Mouse (Mus musculus): ENCODE data around the gene Vmn1r4.

The Vmn1r4 gene

DNA sequence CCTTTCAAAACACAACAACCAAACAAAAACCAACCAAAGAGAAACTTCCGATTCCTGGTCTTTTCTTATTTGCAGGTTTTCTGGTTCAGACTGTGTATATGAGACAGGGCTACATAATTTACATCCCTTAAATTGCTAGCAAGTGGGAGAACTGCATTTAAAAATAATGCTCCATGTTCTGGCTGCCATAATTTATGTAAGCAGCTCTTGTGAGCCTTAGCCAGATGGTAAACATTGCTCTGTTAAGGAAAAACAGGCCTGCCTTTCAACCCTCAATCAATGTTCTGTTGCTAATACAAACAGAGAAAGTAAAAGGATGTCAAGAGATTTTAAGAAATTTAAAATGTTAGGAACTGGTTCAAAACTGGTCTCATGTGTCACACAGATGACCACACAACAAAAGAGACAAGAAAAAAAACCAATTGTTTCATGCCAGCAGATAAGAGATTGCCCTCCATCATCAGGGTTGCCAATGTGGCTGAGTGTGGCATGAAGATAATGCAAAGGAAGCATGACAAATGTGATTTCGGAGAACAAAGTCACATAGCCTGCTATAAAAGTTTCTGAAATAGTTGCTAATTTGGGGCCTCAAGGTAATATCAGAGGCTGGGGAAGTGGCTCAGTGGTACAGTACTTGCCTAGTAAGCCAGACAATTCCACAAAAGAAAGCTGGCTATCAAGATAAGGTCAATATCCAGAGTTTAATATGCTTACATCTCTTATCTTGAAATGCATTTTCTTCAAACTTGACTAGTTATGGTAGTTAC, 10.5 kb upstream of the Vmn1r4 start:
- no peak for DNase-seq (ENCODE audit: extremely low read depth, low read depth, low spot score)

DNA sequence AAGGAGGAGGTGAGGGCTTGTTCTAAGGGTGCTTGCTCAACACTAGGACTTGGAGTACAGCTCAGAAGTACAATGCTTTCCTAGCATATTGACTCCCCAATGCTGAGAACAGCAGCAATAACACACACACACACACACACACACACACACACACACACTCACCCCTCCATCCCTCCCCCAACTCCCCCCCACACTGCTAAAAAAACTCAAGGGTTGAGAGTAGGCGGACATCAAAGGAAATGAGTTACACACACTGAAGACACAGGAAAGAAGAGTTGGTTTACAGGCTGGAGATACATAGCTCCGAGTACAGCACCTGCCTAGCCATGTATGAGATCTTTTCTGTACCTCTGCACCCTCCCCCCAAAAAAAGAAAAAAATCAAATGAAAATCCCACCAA, 7.5 kb upstream of the Vmn1r4 start:
- no peak for DNase-seq (ENCODE audit: extremely low read depth, low read depth, low spot score)

DNA sequence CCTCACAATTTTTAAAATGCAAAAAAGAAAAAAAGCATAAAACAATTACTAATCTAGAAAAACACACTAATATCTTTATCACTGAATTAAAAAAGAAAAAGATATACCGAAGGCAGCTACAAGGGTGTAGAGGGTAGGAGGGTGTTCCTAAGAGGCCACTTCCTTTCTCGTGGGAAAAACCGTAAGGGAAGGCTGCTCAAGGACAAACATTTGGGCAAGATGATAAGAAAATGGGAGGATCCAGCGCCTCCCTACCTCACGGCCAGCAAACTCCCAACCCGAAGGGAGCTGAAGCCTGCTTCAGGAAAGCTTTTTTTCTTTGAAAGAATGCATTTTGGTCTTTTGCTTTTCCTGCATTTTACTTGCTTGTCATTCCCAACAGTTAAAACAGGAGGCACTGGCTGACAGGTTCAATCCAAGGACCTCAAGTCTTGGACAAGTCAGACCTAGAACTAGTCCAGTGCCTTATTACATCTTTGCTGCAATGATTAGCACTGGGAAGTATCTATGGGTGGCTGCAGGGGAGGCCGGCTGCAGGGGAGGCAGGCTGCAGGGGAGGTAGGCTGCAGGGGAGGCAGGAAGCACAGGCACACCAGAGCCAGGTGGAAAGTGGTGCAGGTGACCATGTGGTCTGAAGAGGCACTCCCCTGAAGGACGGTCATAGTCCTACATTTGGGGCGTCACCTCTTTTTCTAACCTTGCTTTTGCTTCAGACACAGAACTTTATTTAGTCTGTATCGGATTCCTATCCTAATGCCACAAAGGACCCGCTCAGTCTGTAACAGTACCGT, 6.0 kb upstream of the Vmn1r4 start:
- DNase-seq (ENCODE audit: extremely low read depth, low read depth, low spot score) = no peak

DNA sequence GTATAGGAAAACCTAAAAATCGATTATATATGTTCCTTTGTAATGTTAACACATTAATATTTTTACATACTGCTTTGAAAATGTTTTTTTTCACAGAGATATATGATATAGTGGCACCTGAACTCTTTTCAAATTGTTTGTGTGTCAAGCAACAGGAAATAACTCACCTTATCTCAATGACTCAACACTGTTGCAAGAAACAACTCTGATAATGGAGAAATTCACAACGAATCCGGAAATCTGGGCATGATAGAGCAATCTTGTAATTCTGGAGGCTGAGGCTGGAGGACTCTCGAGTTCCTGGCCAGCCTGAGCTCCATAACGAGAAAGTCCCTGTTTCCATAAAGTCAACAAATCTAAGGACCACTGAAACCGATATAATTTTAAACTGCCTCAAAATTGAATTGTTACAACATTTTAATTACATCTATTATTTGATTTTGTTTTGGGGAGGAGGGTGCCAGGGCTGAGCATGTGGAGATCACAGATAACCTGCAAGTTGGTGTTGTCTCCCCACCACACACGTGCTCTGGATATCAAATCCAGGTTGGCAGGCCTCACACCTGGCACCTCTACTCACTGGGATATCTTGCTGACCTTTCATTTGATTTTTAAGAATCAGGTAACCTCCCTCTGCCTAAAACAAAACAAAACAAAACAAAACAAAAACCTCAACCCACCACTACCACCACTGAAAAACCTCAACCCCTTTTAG, 4.3 kb upstream of the Vmn1r4 start:
- no peak for DNase-seq (ENCODE audit: extremely low read depth, low read depth, low spot score)

DNA sequence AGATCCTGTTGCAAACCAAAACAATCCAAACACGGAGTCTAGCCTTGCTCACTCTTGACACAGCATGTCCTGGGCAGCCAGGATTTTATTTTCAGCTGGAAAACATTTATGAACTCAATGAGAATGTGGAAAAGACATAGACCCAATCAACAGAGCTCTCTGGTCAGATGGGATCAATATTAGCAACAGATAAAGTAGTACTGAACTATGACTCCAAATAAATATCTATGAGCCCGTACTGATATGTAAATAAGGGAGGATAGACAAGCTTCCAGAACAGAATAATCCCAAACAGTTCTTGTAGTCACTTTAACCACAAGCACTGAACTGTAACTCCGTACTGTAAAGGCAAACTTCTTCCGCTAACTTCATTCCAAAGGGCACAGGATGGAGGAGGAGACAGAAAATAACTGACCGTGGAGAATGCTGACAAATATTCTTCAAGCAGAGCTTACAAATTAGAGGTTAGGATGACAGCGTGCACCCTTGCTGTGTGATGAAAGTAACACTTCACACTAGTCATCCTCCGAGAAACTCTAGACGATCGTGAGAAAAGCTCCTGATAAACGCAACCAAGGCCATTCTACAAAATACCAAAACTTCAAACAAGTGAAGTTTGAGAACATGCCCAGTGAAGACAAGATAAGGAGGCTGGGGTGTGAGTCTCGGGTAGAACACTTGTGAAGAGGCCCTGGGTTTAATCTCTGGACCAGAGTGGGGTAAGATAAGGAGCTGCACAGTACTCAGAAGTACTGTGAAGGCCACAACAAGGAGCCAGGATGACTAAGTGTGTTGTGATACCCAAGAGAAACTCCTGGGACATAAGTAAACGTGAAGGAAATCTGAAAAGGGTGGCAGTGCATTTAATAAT, 3.4 kb upstream of the Vmn1r4 start:
- no peak for DNase-seq (ENCODE audit: extremely low read depth, low read depth, low spot score)

DNA sequence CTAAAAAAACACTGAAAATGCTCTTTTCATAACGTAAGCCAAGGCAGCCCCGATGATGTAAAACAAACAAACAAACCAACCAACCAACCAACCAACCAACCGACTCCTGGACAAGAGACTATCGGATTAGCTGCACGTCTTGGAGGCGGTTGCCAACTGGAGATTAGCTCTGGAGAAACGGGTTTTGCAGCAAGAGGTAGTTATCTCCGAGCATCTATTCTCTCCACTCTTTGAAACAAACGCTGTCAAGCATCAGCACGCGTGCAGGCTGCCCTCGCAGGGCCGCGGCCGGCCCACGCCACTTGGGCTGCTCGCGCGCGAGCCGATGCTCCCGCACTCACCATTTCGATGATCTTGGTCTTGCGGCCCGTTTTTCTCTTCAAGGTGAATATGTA, 487 bp upstream of the Vmn1r4 start:
- peak; percentile 72 for DNase-seq (ENCODE audit: extremely low read depth, low read depth, low spot score)

DNA sequence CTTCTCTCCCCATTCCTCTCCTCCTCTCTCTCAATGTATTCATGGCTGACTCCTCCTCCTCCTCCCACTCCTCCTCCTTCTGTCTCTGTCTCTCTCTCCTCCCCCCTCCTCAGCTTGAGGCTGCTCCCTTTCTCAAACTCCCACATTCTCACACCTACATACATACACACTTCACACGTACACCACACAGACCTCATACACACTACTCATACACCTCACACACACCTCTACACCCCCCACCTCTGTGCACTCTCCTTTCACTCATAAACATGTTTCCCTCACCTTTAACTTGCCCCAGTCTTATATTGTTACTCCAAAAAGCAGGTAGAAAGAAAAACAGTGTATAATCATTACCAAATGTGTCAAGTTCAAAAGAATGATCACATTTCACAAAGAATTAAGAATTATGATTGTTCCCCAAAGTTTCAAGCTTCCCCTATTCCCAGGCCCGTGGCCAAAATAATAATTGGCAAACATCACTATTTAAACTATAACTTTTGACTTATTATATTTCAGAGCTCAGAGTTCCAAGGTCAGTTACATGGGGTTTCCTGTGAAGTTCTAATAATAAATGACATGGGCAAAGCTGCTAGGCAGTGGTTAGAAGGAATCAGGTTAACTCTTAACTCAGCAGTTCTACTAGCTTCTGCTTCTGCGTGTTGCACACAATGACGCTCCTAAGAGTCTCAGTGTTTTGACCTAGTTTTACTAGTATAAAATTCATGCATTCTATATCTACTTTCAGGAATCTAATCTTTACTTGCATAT, 8.0 kb downstream of the Vmn1r4 start:
- no peak for DNase-seq (ENCODE audit: extremely low read depth, low read depth, low spot score)

DNA sequence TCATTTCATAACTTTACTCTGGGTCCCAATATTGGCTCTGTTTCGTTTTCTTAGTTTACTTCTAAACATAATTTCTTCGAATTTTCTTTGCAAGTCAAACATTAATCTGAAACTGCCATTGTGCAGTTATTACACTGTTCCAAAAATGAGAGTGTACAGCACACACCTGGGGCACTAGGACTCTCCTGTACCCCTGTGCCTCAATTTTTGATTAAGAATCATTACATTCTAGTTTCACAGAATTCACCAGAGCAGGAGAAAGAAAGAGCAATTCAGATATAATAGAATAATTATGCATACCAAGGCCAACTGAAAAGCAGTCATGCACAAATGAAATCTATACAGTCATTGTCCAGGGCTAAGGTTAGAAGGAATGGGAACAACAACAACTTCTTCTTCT, 8.6 kb downstream of the Vmn1r4 start:
- no peak for DNase-seq (ENCODE audit: extremely low read depth, low read depth, low spot score)

DNA sequence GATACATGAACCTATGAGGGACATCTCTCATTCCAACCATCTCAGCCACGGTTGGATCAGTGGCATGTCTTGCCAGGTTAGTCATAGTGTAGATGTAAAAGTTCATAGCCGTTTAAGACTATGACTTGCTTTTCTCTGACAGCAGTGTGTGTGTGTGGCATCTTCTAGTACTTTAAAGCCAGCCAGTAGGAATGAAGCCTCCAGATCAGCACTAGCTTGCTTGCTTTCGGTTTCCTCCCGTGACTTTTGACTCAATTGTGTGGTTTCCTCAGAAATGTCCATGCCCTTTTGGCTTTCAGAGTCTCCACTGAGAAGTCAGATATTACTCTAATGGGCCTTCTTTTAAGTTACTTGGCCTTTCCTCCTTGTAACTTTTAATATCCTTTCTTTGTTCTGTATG, 10.6 kb downstream of the Vmn1r4 start:
- DNase-seq (ENCODE audit: extremely low read depth, low read depth, low spot score) = no peak

DNA sequence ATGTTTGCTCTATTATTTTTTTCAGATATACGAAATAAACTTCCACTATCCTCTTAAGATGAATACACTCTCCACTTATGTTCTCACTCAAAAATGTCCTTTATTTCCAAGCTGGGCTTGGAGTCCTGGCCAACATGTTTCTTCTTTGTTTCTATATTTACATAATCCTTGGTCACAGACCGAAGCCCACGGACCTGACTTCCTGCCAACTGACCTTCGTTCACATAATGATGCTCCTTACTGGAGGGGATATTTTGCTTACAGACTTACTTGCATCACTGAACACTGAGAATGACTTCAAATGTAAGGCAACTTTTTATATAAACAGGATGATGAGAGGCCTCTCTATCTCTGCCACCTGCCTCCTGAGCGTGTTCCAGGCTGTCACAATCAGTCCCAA, 32.6 kb downstream of the Vmn1r4 start:
- no peak for DNase-seq (ENCODE audit: extremely low read depth, low read depth, low spot score)

DNA sequence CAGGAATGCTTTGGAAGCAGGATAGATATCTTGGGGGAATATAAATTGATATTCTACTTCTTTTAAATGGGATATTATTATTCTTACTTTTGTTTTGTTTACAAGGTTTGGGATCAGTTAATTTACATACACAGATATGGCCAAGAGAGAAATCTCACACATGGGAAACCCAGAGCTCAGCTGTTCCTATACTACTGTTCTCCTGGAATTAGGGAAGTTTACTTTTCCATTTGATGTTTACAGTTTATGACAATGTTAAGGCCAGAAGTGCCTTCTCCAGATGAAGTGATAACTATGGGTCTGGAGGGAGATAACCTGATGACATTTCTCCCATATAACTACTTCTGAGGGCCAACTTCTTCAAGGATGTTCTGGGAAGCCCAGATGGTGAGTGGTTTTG, 46.2 kb downstream of the Vmn1r4 start, which contains the start of gene Vmn1r5:
Gene Vmn1r5 (plus strand): TSS at position 301 of the 400 bp plus-strand sequence.
- DNase-seq (ENCODE audit: extremely low read depth, low read depth, low spot score) = no peak

DNA sequence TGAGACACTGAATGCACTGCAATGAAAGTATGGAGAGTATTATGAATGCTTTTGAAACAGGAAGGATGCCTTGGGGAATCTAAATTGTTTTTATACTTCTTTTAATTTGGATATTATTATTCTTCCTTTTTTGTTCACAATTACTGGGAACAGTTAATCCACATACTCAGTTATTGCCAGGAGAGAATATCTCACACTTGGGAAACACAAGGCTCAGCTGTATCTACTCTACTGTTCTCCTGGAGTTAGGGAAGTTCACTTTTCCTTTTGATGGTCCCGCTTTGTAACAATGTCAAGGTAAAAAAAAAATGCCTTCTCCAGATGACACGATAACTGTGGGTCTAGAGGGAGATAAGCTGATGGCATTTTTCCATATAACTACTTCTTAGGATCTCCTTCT, 73.1 kb downstream of the Vmn1r4 start, which contains the start of gene Vmn1r6:
Gene Vmn1r6 (plus strand): TSS at position 301 of the 400 bp plus-strand sequence.
- DNase-seq (ENCODE audit: extremely low read depth, low read depth, low spot score) = no peak

Measured in fat pad, adult 2 months (tissue).